Mouse (Mus musculus): ENCODE measurements around the gene Dennd4a.

GRCm38 (mm10) chr9:64952055-64952454, 140.9 kb downstream of the Dennd4a start:
- TF ChIP-seq EP300 (IDR thresholded peaks at IDR 0.05; ENCODE audit: low read depth) (no peak), CTCF (IDR thresholded peaks at IDR 0.05; ENCODE audit: low read depth) (no peak)

All from liver, postnatal 0 days (tissue).